Mouse (Mus musculus): ENCODE measurements at regions not wholly inside any gene's neighbourhood (a gene's known extent, or its start where the extent isn't known, plus 50 kb on each side); places are given as distances from the start of the nearest gene placed in this dataset.

GRCm38 (mm10) chr8:34474593-34474992 lies 363.1 kb upstream of the Gm10131 start:
- no peak overlapping the region for H3K27ac ChIP-seq
- WGBS (ENCODE audit: insufficient replicate concordance) = 72% methylated on average over 7 of the region's 7 CpGs
- no peak for ATAC-seq

DNA sequence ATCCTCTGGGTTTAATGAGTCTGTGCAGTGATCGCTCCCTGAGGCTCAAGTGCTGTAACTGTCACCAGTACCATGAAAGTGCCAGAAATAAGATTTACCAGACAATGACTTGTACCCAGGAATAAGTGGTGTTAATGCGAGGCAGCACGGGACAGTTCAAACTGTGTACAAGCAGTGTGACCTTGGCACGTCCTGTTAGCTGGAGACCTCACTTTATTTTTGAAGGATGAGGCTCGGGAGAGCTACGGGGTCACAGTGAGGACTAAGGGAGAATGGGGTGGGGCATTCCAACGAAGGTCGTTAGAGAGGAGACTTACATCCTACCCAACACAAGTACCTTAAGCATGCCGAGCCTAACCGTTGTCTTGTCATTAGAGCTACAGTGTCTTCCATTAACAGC lies 362.2 kb upstream of the Gm10131 start:
- Histone ChIP-seq H3K4me1 (peaks cover 4% of the 10 kb centered on the region; the same call in 1 of the 2 replicates), H3K4me3 (no peak overlapping the region), H3K9ac (no peak overlapping the region), H3K36me3 (no peaks in the 10 kb centered on the region), H3K27me3 (replicated peaks) (no peaks in the 10 kb centered on the region), H3K4me2 (no peak overlapping the region), H3K27ac (no peak overlapping the region), H3K9me3 (replicated peaks) (no peaks in the 10 kb centered on the region)
- no peak for ATAC-seq
- 56% methylated on average over 10 of the region's 10 CpGs for WGBS (ENCODE audit: insufficient replicate concordance)

More at GRCm38 (mm10) chr8:34474593-34474992, 363.1 kb upstream of the Gm10131 start:
- Histone ChIP-seq H3K4me3 (no peak overlapping the region), H3K9me3 (replicated peaks) (no peaks in the 10 kb centered on the region), H3K4me2 (no peak overlapping the region), H3K36me3 (no peaks in the 10 kb centered on the region), H3K27me3 (replicated peaks) (no peaks in the 10 kb centered on the region), H3K9ac (no peak overlapping the region), H3K4me1 (peaks cover 4% of the 10 kb centered on the region; the same call in 1 of the 2 replicates)

- no peak for ATAC-seq
- WGBS (ENCODE audit: insufficient replicate concordance) = 69% methylated on average over 1 of the region's 1 CpGs
Observed at GRCm38 (mm10) chr8:34473301-34473700, 361.8 kb upstream of the Gm10131 start.

DNA sequence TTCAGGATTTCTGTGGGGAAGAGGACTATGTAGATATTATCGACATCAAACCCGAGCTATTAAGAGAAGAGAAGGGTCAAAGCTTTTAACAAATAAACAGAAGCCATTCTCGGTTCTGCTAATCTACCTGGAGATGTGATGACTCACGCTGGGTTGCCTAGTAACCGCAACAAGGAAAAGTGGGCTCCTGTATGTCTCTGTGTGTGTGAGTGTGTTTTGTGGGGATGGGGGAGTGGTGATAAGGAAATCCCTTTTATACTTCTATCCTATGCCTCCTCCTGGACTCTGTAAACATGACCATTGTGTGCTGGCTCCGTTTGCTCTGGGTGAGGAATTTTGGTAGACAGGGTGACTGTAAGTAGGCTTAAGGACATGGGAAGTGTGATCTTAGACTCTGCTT lies 361.3 kb upstream of the Gm10131 start:
- Histone ChIP-seq H3K4me1 (peaks cover 4% of the 10 kb centered on the region; the same call in 1 of the 2 replicates), H3K9ac (no peak overlapping the region), H3K4me2 (no peak overlapping the region), H3K27me3 (replicated peaks) (no peaks in the 10 kb centered on the region), H3K27ac (no peak overlapping the region), H3K9me3 (replicated peaks) (no peaks in the 10 kb centered on the region), H3K36me3 (no peaks in the 10 kb centered on the region), H3K4me3 (no peak overlapping the region)
- WGBS (ENCODE audit: insufficient replicate concordance) = 28% methylated on average over 6 of the region's 6 CpGs
- no peak for ATAC-seq

More at GRCm38 (mm10) chr8:34473301-34473700, 361.8 kb upstream of the Gm10131 start:
- Histone ChIP-seq H3K4me2 (no peak overlapping the region), H3K27ac (no peak overlapping the region), H3K4me1 (peaks cover 4% of the 10 kb centered on the region; the same call in 1 of the 2 replicates), H3K27me3 (replicated peaks) (no peaks in the 10 kb centered on the region), H3K36me3 (no peaks in the 10 kb centered on the region), H3K9me3 (replicated peaks) (no peaks in the 10 kb centered on the region), H3K9ac (no peak overlapping the region), H3K4me3 (no peak overlapping the region)

GRCm38 (mm10) chr8:34472434-34472833 lies 360.9 kb upstream of the Gm10131 start:
- no peak overlapping the region for H3K9ac ChIP-seq
- no peak overlapping the region for H3K4me3 ChIP-seq
- no peaks in the 10 kb centered on the region for H3K36me3 ChIP-seq
- no peak for ATAC-seq
- 42% methylated on average over 8 of the region's 8 CpGs for WGBS (ENCODE audit: insufficient replicate concordance)
- H3K9me3 ChIP-seq (replicated peaks) = no peaks in the 10 kb centered on the region
- H3K27me3 ChIP-seq (replicated peaks) = no peaks in the 10 kb centered on the region
- peaks cover 4% of the 10 kb centered on the region; the same call in 1 of the 2 replicates for H3K4me1 ChIP-seq
- H3K4me2 ChIP-seq = no peak overlapping the region
- no peak overlapping the region for H3K27ac ChIP-seq

GRCm38 (mm10) chr8:34469091-34469490 lies 357.6 kb upstream of the Gm10131 start:
- H3K27me3 ChIP-seq (replicated peaks) = no peaks in the 10 kb centered on the region
- no peak for ATAC-seq
- 47% methylated on average over 2 of the region's 2 CpGs for WGBS (ENCODE audit: insufficient replicate concordance)
- H3K4me3 ChIP-seq = no peak overlapping the region
- H3K27ac ChIP-seq = no peak overlapping the region
- no peaks in the 10 kb centered on the region; the same call in 1 of the 2 replicates for H3K9me3 ChIP-seq (replicated peaks)
- H3K4me1 ChIP-seq = peaks cover 4% of the 10 kb centered on the region; the same call in 1 of the 2 replicates
- H3K36me3 ChIP-seq = no peaks in the 10 kb centered on the region
- H3K4me2 ChIP-seq = no peak overlapping the region
- H3K9ac ChIP-seq = no peak overlapping the region

DNA sequence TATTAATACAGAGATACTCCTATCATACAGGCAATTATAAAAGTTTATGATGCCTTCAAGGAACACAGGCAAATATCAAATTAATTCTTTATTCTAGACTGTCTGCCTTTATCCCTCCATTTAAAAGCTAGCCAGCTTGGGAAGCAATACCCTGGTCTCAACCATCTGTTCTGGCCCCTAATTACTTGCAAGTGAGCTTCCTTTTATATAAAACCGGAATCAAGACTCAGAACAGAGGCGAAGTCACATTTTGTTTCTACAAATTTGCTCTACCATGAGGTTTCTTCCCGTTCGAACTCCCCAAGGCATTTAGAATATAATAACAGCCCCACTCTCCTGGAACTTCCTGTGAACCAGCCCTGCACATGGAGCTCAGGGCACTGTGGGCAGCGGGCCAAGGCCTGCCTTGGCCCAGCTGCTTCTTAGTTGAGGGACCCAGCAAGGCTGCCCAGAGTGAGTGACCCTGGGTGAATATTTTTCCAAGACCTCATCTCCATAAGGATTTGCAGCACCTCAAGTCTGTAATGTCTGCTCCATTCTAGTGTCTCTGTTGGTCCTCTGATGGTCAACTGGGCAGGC lies 355.3 kb upstream of the Gm10131 start:
- ATAC-seq = no peak
- WGBS (ENCODE audit: insufficient replicate concordance) = 61% methylated on average over 5 of the region's 5 CpGs
- H3K27ac ChIP-seq = no peak overlapping the region
- H3K4me1 ChIP-seq = no peaks in the 10 kb centered on the region
- H3K4me3 ChIP-seq = no peak overlapping the region
- H3K9me3 ChIP-seq (replicated peaks) = no peaks in the 10 kb centered on the region; the same call in 1 of the 2 replicates
- H3K36me3 ChIP-seq = no peaks in the 10 kb centered on the region
- no peaks in the 10 kb centered on the region for H3K27me3 ChIP-seq (replicated peaks)
- H3K9ac ChIP-seq = no peak overlapping the region
- no peak overlapping the region for H3K4me2 ChIP-seq

DNA sequence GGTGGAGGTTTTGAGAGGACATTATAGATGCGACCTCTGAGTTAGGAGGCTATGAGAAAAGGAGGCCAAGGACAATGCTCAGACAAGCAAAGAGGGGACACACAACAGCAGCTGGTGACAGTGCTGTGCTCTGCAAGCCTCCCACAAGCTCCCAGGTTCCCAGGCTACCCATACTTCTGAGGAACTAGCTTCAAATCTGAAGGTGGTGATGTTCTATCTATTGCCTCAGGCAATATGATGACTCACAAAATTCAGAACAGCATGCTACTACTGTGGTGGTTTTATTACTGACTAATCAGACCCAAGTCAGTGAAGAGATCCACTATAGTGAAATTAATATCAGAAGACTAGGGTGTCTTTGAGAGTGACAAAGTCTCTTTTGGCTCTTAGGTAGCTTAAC lies 353.9 kb upstream of the Gm10131 start:
- H3K9me3 ChIP-seq (replicated peaks) = no peaks in the 10 kb centered on the region; the same call in 1 of the 2 replicates
- no peaks in the 10 kb centered on the region for H3K36me3 ChIP-seq
- no peak for ATAC-seq
- no peak overlapping the region for H3K27ac ChIP-seq
- WGBS (ENCODE audit: insufficient replicate concordance) = 82% methylated on average over 1 of the region's 1 CpGs
- H3K4me1 ChIP-seq = no peaks in the 10 kb centered on the region
- H3K4me2 ChIP-seq = no peak overlapping the region
- H3K9ac ChIP-seq = no peak overlapping the region
- no peak overlapping the region for H3K4me3 ChIP-seq
- H3K27me3 ChIP-seq (replicated peaks) = no peaks in the 10 kb centered on the region

DNA sequence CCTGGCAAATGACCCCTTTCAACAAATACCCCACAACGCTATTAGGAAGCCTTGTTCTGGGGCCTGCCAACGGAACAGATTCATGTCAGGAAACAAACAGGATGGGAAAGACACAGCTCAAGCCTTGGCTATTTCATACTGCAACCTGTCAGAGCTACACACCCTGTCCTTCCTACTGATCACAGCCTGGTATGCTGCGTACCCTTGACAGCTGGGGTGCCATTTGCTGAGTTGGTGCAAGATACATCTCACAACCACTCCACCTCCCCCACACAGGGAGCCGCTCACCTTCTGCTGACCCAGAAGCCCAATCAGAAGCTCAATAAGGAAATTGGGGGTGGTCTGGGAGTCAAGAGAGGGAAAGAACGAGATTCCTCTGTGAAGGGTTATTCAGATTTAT lies 350.7 kb upstream of the Gm10131 start:
- no peak for ATAC-seq
- no peaks in the 10 kb centered on the region for H3K36me3 ChIP-seq
- H3K9me3 ChIP-seq (replicated peaks) = no peaks in the 10 kb centered on the region; the same call in 1 of the 2 replicates
- H3K4me3 ChIP-seq = no peak overlapping the region
- no peak overlapping the region for H3K4me2 ChIP-seq
- no peaks in the 10 kb centered on the region for H3K4me1 ChIP-seq
- WGBS (ENCODE audit: insufficient replicate concordance) = 62% methylated on average over 5 of the region's 5 CpGs
- no peaks in the 10 kb centered on the region for H3K27me3 ChIP-seq (replicated peaks)
- no peak overlapping the region for H3K27ac ChIP-seq
- H3K9ac ChIP-seq = no peak overlapping the region

DNA sequence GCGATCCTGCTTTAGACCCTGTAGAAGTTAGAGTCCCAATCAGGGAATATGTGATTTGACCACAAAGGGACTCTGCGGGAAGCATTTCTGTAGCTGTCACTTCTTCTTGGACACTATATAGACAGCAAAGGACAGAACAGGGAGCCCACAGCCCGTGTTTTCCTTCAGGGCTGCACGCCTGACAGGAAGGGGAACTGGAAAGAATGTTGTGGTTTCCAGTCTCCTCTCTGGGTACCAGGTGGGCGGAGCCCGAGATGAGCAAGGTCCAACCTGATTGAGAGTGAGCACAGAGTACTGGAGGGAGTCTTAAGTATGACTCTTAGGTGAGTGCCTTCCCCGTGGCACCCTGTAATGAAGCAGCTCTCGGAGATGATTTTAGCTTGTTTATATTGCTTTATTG lies 346.8 kb upstream of the Gm10131 start:
- 39% methylated on average over 8 of the region's 8 CpGs for WGBS (ENCODE audit: insufficient replicate concordance)
- Histone ChIP-seq H3K9me3 (replicated peaks) (no peaks in the 10 kb centered on the region; the same call in 1 of the 2 replicates), H3K4me1 (no peaks in the 10 kb centered on the region), H3K4me2 (no peak overlapping the region), H3K4me3 (no peak overlapping the region), H3K27me3 (replicated peaks) (no peaks in the 10 kb centered on the region), H3K27ac (no peak overlapping the region), H3K36me3 (no peaks in the 10 kb centered on the region), H3K9ac (no peak overlapping the region)
- no peak for ATAC-seq

- no peaks in the 10 kb centered on the region for H3K36me3 ChIP-seq
- H3K4me3 ChIP-seq = no peak overlapping the region
- no peak for ATAC-seq
- 52% methylated on average over 3 of the region's 3 CpGs for WGBS (ENCODE audit: insufficient replicate concordance)
- no peak overlapping the region for H3K27ac ChIP-seq
- no peaks in the 10 kb centered on the region for H3K4me1 ChIP-seq
- H3K9ac ChIP-seq = no peak overlapping the region
- no peaks in the 10 kb centered on the region; the same call in 1 of the 2 replicates for H3K9me3 ChIP-seq (replicated peaks)
- H3K4me2 ChIP-seq = no peak overlapping the region
- no peaks in the 10 kb centered on the region for H3K27me3 ChIP-seq (replicated peaks)
Observed at GRCm38 (mm10) chr8:34456543-34456942, 345.0 kb upstream of the Gm10131 start.

DNA sequence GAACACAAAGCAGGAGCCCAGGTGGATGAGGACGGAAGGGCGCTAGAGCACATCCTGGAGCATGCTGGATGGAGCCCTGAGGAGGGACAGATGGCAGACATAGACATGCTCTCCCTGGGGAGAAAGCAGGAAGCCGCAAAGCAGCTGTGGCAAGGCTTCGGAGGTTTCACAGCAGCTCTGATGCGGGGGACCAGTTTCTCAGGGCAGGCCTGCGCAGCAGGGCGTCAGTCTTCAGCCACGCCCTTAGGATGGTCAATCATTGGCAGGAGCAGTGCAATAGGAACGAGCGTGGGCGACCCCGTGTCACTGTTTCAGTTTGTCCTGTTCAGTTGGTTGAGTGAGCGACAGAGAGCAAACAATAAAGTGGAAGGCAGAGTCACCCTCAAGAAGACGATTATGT lies 343.8 kb upstream of the Gm10131 start:
- Histone ChIP-seq H3K4me3 (no peak overlapping the region), H3K4me2 (no peak overlapping the region), H3K27ac (no peak overlapping the region), H3K36me3 (no peaks in the 10 kb centered on the region), H3K4me1 (no peaks in the 10 kb centered on the region), H3K27me3 (replicated peaks) (no peaks in the 10 kb centered on the region), H3K9ac (no peak overlapping the region), H3K9me3 (replicated peaks) (no peaks in the 10 kb centered on the region)
- WGBS (ENCODE audit: insufficient replicate concordance) = 55% methylated on average over 14 of the region's 14 CpGs
- no peak for ATAC-seq

DNA sequence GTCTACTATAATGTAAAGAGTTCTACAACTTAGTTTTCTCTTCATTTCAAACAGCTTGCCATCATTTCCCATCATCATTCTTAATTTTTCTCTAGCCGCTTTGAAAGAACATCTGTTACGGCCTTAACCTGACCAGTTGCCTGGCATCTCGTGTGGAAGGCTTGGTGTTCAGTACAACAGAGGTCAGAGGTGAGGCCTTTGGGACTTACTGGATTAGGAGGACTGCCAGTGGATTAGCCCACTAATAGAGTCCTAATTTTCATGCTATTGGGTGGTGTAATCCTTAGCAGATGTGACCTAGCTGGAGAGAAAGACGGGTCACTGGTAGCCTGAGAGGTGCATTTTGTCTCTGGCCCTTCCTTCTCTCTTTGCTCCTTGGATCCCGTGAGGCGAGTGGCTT lies 341.3 kb upstream of the Gm10131 start:
- Histone ChIP-seq H3K4me3 (no peak overlapping the region), H3K36me3 (no peaks in the 10 kb centered on the region), H3K4me2 (no peak overlapping the region), H3K27ac (no peak overlapping the region), H3K9ac (no peak overlapping the region), H3K9me3 (replicated peaks) (no peaks in the 10 kb centered on the region), H3K4me1 (peaks cover 7% of the 10 kb centered on the region; the same call in 1 of the 2 replicates), H3K27me3 (replicated peaks) (no peaks in the 10 kb centered on the region)
- no peak for ATAC-seq
- WGBS (ENCODE audit: insufficient replicate concordance) = 77% methylated on average over 6 of the region's 6 CpGs

All from liver, embryonic 12.5 days (tissue).